8 mouse cellular contexts compared by ENCODE assay signal in genomic region chr17:81064979-81065311, GRCm38 (mm10). TPM values are rescaled to one million over a fixed set of nuclear protein-coding genes. Genes with fewer than 3 reads are reported as not detected.
A peak's percentile ranks its signal among the peaks of the same experiment; 100 is the strongest.
DNase-seq lines count a peak whose midpoint lies in the region; ATAC-seq and TF ChIP-seq lines count a peak whose summit lies in the region.

Gene Thumpd2, minus strand, starts transcription at chr17:81065082.

- no peaks in the 10 kb centered on the region for H3K27me3 ChIP-seq in forebrain, embryonic 15.5 days

- WGBS in forebrain, embryonic 15.5 days = under 1% methylated on average over 29 of the region's 29 CpGs
- WGBS in lung, adult 2 months = under 1% methylated on average over 29 of the region's 29 CpGs

- peak within 1 kb of the TSS; percentile 92 for H3K9ac ChIP-seq in ES-E14 (ENCODE audit: insufficient read depth, low read depth, low read length, poor library complexity, severe bottlenecking)
- H3K9ac ChIP-seq in forebrain, embryonic 15.5 days (replicated peaks) = peak within 1 kb of the TSS; percentile 97

- H3K9me3 ChIP-seq in ES-E14 (ENCODE audit: control insufficient read depth, insufficient read depth, low read depth, low read length) = peaks cover 2% of the 10 kb centered on the region; the same call in 1 of the 2 replicates
- H3K9me3 ChIP-seq in forebrain, embryonic 15.5 days = no peaks in the 10 kb centered on the region

- H3K4me2 ChIP-seq in forebrain, embryonic 15.5 days (replicated peaks) = peak within 1 kb of the TSS; percentile 61

- in situ Hi-C loops in ES-E14 (cut with MboI; ENCODE audit: low sequenced_read_pairs in 2 of 2, unreplicated experiment in 2 of 2) = no loop called here

- intact Hi-C loops in heart, postnatal 25 days (cut with DNase I) = loop anchor here (5.0 kb wide), 1 partner anchor 693 kb away; the partner anchor contains the start of gene Gm10190

- H3K36me3 ChIP-seq in ES-E14 (ENCODE audit: control insufficient read depth, insufficient read depth, low read length, poor library complexity, severe bottlenecking) = peaks cover 7% of the 10 kb centered on the region; the same call in 1 of the 2 replicates
- H3K36me3 ChIP-seq in forebrain, embryonic 15.5 days = no peaks in the 10 kb centered on the region

- H3K4me1 ChIP-seq in ES-E14 (ENCODE audit: control insufficient read depth in 2 of 2, insufficient read depth in 2 of 2, low read length in 2 of 2, poor library complexity in 1 of 2) = 0 out of 4 replicates have a peak, but pooled peaks cover 0 to 2% of the 10 kb centered on the region in 2 experiments
- H3K4me1 ChIP-seq in forebrain, embryonic 15.5 days = peaks cover 4% of the 10 kb centered on the region; the same call in 1 of the 2 replicates
- H3K4me1 ChIP-seq in lung, adult 2 months (ENCODE audit: control insufficient read depth, insufficient read depth, low read length) = peaks cover 5% of the 10 kb centered on the region

- TF ChIP-seq POLR2A in lung, adult 2 months (IDR thresholded peaks at IDR 0.05; ENCODE audit: borderline replicate concordance, extremely low read depth, low read depth, low read length) = peak; percentile 59; the same call in 1 of the 2 replicates

- peak; percentile 87 for DNase-seq in ES-E14 (ENCODE audit: low read depth, low spot score)
- peak; percentile 86 for DNase-seq in cerebellum, adult 11-12 months
- DNase-seq in heart, postnatal 25 days (ENCODE audit: low spot score) = peak; percentile 73
- peak; percentile 85 to 93 for DNase-seq in layer of hippocampus, adult 18-20 months (ENCODE audit: low spot score in 2 of 2)
- DNase-seq in lung, adult 2 months = peak; percentile 86
- DNase-seq in thymus, adult 18-20 months = peak; percentile 75

- H3K4me3 ChIP-seq in ES-E14 (ENCODE audit: insufficient read depth in 1 of 2, low read depth in 1 of 2, low read length in 2 of 2, poor library complexity in 1 of 2, severe bottlenecking in 1 of 2) = peak within 1 kb of the TSS; percentile 77 to 81
- H3K4me3 ChIP-seq in forebrain, embryonic 15.5 days = peak within 1 kb of the TSS; percentile 97
- H3K4me3 ChIP-seq in lung, adult 2 months (replicated peaks; ENCODE audit: extremely low read depth, low read depth, low read length) = peak within 1 kb of the TSS; percentile 95

- peak; percentile 71 for TF ChIP-seq CTCF in lung, adult 2 months (IDR thresholded peaks at IDR 0.05; ENCODE audit: insufficient read depth, low read length)

- peak; percentile 95 for ATAC-seq in forebrain, embryonic 15.5 days (replicated peaks)
- ATAC-seq in neutrophil, adult 5-6 weeks (ENCODE audit: extremely low read depth, insufficient number of reproducible peaks, low FRiP score, poor library complexity, severe bottlenecking) = peak; percentile 88

- peak within 1 kb of the TSS; percentile 64 for H3K27ac ChIP-seq in ES-E14 (ENCODE audit: insufficient read depth, low read depth, low read length, poor library complexity, severe bottlenecking)
- H3K27ac ChIP-seq in forebrain, embryonic 15.5 days (replicated peaks) = peak within 1 kb of the TSS; percentile 61

TF ChIP-seq in ES-E14, 5 proteins besides CTCF, POLR2A, EP300 and RAD21:
- TF ChIP-seq HCFC1 (IDR thresholded peaks at IDR 0.05; ENCODE audit: borderline replicate concordance, insufficient read depth, low read length) (peak; percentile 57; the same call in 1 of the 2 replicates), ZNF384 (IDR thresholded peaks at IDR 0.05; ENCODE audit: low read depth, low read length) (no peak)

RNA-seq across cellular contexts. Expression of gene Thumpd2, which starts in this region (rescaled TPM):
- total RNA-seq in ES-E14 (2012; rRNA removed) = 7.1 and 7.8 TPM in 2 replicates
- polyA plus RNA-seq in forebrain, embryonic 15.5 days (2015; fragmentation: Nextera tagmentation; extraction: Ambion mirVana) = 11.4 TPM in 2 replicates
- 1 to 10 TPM; 4.6 to 4.8 TPM for total RNA-seq in heart, postnatal 25 days (2021)
- 1 to 10 TPM; 7.3 TPM for total RNA-seq in layer of hippocampus, adult 18-20 months (2021)
- polyA plus RNA-seq in lung, adult 2 months (2012; rRNA removed) = 1.3 and 1.5 TPM in 2 replicates
- 7.5 and 8.1 TPM in 2 replicates for total RNA-seq in neutrophil, adult 5-6 weeks (2017)

Comparison
In these comparisons a context has a peak if more than half of its experiments do, and no peak if none do; other contexts are left out.
1. Peak in every context shown above with its lines: DNase-seq, ATAC-seq, H3K4me3 ChIP-seq and H3K27ac ChIP-seq.